Mouse (Mus musculus) skeletal muscle tissue, adult 2 months (tissue): ENCODE measurements around the gene Amotl2.
"Not testable (repeated sequence)": the region's sequence is repeated elsewhere in the genome, so short reads cannot be mapped to it uniquely, and the experiment has no call there.

Experiments
- DNase-seq: peaks from one replicate; pipeline ENCODE4 v3.0.0-alpha.2; 2012; ENCODE audit warnings: low read depth, low spot score

Amotl2 gene

DNA sequence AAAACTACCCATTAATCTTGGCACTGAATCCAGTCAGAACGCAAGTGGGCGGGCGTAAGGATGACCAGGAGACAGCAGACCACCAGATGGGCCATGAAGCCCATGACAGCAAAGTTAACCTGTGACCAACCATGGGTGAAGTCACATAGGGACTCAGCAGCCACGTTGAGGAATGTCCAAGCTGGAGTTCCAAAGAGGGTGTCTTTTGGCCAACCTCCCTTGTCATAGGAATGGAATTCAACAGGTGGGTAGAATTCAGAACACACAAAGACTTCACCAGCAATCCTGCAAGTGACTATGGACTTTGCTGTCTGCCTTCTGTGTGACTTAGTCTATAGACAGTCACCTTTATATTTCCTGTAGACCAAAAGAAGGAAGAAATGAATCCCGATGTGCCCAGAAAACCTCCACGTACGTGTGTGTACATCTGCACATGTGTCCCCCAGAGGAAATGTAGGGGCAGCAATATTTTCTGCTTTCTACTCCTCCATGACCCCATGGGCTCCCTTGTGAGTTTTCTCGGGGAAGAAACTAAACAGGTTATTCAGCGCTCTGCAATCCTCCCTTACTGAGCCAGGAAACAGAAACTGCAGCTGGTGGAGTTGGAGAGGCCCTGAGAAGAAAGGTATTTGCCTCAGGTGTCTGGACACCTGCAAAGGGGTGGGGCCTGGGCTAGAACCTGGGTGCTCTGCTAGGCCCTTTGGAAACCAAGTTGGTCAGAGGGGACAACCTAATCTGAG is 17.7 kb downstream of the Amotl2 start:
- DNase-seq: no peak

DNA sequence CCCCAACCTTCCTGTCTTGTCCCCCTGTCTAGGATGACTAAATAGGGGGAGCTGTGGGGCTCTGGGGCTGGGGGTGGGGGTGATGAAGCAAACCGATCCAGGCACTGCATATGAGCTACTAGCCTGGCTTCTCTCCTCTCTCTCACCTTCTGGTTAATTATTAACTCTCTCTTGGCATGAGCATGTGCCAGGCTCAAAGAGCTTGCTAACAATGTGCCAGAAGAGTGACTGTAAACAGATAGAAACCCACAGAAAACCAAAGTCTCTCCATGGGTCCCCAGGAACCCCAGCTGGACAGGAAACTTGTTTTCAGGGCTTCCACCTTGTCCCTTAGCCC is 18.2 kb downstream of the Amotl2 start:
- DNase-seq: no peak

DNA sequence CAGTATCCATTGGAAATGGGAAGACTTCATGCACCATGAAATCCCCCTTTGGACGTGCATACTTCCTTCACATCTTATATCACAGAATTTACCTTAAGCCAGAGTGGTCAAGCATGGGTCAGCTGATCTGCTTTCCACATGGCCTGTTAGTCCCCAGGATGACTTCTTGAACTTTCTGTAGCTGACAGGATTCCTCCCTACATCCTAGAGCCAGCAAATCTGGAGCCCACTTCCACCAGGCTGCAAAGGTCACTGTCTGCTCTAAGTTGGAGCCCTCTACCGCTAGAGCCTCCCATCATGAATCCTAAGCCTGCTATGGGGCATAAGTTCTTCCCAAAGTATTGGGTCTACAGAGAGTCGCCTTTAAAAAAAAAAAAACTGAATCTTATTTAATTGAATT is 18.8 kb downstream of the Amotl2 start:
- DNase-seq: no peak

DNA sequence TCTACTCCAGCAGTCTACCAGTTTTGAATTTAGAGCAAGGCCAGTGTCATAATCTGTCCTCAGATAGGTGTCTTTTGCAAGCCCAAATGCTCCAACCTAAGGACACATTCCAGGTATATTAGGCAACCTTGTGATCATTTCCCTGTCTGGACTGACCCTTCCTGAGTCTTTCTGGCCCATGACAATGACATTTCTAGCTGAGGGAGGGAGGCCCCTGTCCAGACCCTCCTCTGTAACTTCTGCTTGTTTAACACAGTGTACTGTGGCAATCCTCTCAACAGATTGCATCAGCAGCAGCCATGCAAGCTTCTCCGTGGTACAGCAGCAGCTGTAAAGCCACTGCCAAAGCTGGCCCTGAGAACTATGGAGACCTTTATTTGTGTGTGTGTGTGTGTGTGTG is 19.5 kb downstream of the Amotl2 start:
- DNase-seq: no peak

DNA sequence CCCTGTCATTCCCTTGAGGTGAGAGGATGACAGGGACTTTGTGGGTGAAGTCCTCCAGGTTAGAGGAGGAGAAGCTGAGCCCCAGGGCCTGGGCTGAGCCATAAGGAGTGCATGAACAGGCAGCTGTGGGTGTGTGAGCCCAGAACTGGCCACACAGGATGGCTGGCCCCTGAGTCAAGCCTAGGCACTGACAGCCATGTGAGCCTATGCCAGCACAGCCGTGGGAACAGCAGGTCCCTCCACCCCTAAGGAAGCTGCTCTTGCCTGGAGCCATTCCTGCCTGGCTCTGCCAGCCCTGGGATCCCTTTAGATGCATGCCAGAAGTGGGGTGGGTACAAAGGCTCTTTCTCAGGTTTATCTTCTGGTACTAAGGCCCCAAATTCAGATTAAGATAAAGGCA is 20.9 kb downstream of the Amotl2 start:
- DNase-seq: no peak

DNA sequence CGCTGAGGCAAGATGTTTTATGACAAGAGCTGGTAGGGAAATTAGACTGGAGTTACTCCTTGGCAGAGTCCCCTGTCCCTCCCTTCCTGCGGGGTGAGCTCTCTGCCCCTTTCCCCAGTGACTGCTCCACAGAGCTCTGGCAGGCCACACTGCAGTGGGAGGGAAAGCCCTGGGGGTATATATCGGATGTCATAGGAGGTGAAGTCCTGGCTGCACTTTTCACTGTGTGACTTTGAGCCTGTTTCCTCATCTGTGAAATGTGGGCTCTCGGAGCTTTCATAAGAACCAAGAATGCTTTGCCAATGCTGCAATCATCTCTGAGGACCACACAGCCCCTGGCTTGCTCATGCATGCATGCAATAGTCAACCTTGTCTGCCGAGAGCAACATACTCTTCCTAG is 30.3 kb downstream of the Amotl2 start:
- peak; percentile 80 for DNase-seq

DNA sequence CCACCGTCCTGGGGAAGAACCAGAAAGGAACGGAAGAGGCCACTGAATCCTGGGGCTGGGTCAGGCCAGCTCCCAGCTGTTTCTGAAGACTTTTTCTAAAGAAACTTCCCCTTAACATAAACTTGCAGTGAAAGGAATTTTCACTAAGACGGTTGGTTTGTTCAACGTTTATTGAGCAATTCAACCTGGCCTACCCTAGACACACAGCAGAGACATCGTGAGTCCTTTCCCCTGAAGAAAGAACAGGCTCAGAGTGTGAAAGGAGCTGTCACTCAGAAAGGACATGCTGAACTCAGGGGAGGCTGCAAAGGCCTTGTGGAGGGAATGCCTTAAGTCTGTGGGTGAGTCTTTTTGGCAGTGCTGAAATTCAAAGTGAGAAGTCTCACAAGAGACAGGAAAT is 31.4 kb downstream of the Amotl2 start:
- DNase-seq: no peak

DNA sequence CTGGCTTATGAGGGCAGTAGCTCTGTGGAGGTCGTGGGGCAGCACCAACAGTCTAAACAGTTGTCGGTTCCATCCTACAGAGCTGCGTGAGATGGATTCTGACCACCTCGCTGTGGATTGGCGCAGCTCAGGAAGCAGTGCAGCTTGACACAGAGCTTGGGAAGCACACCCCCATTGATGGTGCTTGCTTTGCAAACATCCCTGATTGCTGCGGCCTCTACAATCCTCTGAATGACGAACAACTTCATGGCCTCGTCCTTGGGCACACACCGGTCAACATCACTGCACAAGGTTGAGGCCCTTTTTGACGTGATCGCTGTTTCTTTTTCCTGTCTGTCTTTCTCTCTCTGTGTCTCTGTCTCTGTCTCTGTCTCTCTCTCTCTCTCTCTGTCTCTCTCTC is 32.7 kb downstream of the Amotl2 start:
- DNase-seq: no peak

DNA sequence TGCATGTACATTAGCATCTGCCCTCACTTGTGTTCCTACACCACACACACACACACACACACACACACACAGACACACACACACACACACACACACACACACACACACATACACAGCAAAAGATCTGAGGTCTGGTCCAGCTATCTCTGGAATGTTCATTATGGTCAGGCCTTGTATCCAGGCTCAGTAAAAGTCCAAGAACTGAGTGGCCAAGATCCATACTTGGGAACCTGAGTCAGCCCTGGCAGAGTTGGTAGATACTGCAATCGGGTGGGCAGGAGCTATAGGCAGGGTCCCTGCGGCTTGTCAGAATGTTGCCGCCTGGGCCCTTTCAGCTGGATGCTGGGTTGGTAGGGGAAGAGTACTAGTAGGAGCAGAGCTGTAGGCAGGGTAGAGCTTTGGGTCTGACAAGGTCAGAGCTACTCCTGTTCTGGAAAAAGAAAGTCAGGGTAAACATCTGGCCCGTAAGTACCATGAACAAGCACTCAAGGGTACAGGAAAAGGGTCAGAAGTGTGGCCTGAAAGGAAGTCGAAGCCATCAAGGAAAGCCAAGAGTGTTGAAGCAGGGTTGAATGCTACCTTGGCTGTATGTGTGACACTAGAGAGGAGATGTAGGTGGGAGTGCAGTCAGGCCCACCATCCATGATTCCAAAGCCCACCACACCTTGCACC is 35.3 kb downstream of the Amotl2 start:
- DNase-seq: no peak

DNA sequence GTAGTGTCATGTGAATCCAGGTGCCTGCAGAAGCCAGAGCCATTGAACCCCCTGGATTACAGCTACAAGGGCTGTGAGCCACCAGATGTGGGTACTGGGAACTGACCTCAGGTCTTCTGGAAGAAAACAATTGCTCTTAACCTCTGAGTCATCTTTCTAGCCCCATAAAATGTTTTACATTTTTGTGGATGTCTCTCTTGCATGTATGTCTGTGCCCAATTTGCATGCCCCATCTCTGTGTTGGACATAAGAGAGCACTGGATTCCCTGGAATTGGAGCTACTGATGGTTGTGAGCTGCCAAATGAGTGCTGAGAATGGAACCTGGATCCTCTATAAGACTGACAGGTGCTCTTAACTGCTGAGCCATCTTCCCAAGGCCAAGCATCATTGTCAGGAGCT is 36.8 kb downstream of the Amotl2 start:
- no peak for DNase-seq

DNA sequence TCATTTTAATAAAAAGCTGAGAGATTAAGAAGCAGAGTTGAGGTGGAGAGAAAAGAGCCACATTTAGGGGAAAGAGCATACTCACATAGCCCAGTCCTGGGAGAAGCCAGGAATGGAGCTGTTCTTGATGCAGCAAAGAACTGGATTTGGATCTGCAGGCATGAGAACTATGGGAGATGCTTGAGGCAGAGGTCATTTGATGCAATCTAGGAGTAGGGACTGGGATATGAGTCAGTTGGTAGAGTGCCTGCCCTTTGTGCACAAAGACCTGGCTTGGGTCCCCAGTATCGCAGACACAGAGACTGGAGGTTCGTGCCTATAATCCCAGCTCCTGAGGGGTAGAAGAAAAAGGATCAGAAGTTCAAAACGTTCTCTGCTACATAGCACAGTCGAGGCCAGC is 38.7 kb downstream of the Amotl2 start:
- DNase-seq: peak; percentile 51

DNA sequence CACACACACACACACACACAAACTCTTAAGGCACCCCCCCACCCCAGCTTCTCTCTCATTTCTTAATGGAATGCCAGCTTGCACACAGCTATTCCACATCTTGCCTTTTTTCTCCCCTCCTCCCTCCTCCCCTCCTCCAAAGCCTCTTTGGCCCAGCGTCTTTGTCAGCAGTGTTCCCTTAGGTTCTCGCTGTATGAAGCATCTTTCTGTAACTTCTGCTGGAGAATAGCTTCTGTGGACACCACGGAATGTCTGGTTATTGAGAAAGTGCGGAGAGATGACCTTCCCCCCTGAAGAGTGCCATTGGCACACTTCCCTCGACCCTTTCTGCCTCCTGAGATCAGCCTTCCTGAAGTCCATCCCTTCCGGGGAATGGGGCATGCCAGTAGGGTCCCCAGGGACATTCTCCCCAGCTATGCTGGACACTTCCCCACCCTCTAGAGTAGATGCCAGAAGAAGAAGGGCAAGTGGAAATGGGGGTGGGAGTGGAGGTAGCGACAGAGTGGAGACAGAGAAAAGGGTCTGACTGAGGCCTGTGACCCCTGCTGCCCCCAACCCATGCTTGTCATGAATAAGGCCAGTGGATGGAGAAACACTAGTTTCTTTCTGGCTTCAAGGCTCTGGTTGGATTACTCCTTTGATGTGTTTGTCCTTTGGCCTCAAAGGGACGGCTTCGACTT is 39.3 kb downstream of the Amotl2 start:
- DNase-seq: no peak

DNA sequence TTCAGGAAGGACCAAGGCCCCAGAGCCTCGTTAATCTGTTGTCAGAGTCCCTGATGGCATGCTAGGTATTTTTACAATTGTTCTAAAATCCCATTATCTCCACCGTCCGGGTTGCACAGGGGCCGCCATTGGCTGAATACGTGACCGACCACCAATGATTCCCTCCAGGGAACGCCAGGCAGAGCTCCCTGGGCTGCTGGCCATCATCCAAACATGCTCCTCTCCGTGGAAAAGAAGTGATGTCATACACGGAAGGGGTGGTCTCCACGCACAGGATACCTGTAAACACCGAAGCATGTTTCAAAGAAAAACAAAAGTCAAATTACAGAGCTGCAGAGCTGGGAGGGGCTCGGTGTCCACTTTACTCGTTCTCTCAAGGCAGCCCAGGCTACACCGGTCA is 39.9 kb downstream of the Amotl2 start:
- no peak for DNase-seq

DNA sequence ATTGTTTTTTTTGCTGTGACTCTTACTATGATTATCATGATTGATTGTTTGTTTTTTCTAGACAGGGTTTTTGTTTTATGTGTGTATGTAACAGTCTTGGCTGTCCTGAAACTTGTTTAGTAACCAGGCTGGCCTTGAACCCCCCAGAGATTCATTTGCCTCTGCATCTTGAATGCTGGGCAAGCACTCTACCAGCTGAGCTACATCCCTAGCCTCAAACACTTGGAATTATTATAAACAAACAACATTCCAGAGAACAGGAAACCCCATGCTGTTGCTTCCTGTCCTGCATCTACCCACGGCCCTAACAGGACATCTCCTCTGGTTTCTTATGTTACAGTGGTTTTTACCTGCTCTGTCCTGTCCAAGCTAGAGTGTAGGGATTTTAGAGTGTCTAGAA is 42.4 kb downstream of the Amotl2 start:
- DNase-seq: no peak

DNA sequence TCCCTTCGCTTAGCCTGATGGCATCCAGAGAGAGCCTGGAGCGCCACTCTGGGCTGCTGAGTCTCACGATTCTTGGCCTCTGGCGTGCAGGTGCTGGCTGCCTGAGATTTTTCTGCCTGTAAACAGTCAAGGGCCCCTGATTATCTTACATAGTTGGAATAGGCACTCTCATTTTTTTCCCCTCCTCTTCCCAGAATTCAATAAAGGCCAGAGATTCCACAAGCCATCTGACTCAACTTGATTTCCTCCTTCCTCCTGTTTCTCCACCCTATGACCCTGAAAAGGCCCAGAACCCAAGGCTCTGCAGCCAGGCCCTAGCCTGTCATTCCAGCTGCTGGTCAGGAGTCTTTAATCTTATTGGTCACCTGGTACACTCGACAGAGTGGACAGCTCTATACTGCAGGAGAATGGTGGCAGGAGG is 43.1 kb downstream of the Amotl2 start:
- DNase-seq: no peak

DNA sequence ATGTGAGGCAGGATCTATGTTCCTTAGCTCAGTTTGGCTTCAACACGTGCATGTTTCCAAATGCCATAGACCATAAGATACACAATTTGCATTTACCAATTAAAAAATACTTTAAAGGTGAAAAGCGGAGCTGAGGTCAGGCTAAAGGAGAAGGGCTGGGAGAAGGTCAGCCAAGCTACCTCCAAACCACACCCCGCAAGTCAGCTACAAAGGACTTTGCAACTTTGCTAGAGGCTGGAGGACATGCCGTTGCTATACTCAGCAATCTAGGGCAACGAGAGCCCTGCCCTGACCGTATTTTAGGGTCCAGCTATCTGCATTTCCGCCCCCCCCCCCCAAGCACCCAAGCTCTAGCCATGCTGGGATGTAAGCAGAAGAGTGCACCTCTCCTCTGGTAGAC is 45.1 kb downstream of the Amotl2 start:
- no peak for DNase-seq

DNA sequence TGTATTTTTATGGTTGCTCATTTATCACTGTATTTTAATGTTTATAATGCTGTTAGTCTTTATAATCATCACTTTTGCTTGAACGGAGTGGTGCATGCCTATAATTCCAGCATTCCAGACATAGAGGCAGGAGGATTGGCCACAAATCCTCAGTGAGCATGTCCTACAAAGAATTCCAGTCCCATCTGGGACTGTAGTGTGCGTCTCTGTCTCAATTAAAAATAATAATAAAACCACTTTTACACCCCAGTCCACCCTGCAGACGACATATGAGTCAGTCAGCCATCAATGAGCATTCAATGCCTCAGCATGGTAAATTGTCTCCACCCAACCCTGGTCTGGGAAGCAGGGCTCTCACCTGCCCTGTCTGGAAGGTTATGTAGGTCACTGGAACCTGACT is 46.4 kb downstream of the Amotl2 start:
- no peak for DNase-seq

DNA sequence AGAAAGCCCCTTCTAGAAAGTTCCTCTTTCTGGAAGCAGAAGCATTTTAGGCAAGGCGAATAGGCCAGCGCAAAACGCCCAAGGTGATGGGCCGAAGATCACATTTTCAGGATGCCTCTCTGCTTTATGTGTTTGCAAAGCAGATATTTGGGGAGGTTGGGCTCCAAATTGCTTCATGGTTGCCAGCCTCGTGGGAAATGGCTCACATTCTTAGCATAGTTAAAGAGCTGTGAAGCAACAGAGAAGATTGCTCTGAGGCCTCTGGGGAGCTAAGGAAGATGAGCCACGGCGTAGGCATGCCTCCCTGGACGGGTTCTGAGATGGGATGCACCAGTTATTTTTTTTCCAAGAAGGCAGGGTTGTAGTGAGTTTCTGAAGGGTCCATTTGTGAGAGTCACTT is 47.0 kb downstream of the Amotl2 start:
- DNase-seq: peak; percentile 67

DNA sequence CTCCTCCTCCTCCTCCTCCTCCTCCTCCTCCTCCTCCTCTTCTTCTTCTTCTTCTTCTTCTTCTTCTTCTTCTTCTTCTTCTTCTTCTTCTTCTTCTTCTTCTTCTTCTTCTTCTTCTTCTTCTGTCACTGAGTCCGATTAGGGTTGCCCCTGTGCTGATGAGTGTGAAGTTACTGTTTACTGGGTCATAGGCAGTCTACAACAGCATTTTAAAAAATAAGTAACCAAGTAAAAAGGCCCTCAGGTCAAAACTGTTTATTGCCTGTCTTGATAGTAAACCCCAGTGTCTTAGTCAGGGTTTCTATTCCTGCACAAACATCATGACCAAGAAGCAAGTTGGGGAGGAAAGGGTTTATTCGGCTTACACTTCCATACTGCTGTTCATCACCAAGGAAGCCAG is 48.1 kb downstream of the Amotl2 start:
- not testable (repeated sequence) for DNase-seq

DNA sequence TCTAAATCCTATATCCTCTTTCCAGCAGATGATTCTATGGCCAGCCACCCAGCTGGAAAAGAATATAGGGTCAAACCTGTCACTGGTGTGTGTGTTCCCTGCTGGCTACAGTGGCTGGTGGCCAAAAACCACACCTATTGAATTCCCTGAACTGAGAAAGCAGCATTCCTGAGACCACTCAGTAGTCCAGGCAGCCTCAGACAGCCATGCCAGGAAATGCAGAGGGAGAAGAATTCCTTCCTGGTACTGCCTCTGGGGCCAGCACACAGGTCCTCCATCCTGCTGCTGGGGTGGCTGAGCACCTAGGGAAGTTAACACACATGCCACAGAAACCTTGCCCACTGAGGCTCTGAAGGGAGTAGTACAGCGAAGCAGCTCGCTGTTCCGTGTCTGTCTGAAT is 50.3 kb downstream of the Amotl2 start:
- no peak for DNase-seq

DNA sequence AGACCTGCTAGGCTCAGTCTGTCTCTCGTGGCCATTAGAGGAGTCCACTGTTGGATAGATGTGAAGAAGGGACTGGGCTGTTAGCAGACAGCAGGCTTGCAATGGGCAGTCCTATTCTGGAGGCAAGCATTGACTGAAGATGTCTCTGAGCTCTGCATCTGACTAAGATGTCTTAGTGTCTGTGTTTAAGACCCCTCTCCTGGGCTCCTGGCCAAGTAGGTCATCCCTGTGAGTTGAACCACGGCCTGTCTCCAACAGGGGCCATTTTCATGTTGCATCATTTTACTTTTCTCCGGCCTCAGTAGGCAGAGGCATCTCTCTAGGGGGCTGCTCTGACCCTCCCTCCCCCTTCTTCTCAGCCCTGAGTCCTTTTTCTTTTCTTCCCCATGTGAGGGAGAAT is 52.8 kb downstream of the Amotl2 start:
- DNase-seq: no peak

DNA sequence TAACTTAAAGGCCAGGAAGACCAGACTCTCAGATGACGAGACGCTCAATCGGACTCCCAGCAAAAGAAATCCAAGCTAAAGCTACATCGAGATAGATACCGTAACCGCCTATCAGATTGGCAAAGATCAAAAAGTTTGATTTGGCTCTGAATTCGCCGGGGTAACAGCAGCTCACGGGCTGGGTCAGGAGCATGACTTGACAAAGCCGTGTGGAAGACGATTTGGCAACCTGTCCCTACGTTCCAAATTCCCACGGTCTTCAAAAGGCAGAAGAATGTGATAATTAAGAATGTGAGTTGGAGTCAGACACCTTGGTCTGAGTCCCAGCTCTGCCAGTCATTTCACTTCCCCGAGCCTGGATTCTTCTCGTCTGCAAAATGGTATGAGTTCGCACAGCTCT is 53.7 kb downstream of the Amotl2 start:
- DNase-seq: no peak

DNA sequence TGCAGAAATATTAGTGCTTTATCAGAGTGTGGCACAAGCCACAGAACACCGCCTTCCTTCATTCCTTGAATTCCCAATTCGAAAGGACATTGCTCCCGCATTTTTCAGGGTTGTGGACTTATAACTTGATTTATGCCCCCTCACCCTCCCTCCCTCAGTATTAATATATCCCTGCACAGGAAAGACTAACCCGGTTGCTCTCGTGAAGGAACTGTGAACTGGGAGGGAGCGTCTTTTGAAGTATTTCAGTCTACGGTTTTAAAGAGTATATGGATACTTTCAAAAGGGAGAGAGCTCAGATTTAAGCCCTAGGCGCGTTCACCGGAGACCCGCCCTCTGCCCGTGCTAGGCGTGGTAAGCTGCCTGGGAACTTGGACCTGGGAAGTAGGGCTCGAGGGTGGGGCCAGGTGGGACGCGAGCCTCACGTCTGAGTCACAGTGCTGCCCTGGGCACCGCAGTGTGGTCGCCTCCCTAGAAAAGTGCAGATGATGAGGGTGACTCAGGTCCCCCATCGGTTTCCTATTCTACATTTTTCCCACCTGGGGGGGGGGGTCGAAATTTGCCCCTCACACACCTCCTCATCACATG is 54.9 kb downstream of the Amotl2 start:
- DNase-seq: no peak
